Mouse (Mus musculus) limb, embryonic 12.5 days (tissue): ENCODE data around the gene Acsbg1. TPM values are rescaled to one million over a fixed set of nuclear protein-coding genes. Genes with fewer than 3 reads are reported as not detected.

Source experiments
- ATAC-seq: fragments of 200-750 bp; cut with Nextera tagmentation; 2 replicates; pipeline ENCODE4 v1.8.0; 2017; ENCODE audit warnings: low read depth, moderate TSS enrichment; ENCODE audit not compliant: insufficient number of reproducible peaks, insufficient read depth, low FRiP score, low TSS enrichment
- H3K27ac ChIP-seq: fragments of 300-500 bp; sonication (generic); 2 replicates; pipeline ENCODE4 v1.5.1; 2016; ENCODE audit warnings: mild to moderate bottlenecking, moderate library complexity
- H3K27me3 ChIP-seq: fragments of 300-500 bp; sonication (generic); 2 replicates; pipeline ENCODE4 v1.6.1; 2016; ENCODE audit warnings: mild to moderate bottlenecking, moderate library complexity
- H3K36me3 ChIP-seq: fragments of 300-500 bp; sonication (generic); 2 replicates; pipeline ENCODE4 v1.6.1; 2016; ENCODE audit warnings: mild to moderate bottlenecking, moderate library complexity
- H3K4me1 ChIP-seq: fragments of 300-500 bp; sonication (generic); replicated peaks from 2 replicates; pipeline ENCODE4 v1.6.1; 2016
- H3K4me2 ChIP-seq: fragments of 300-500 bp; sonication (generic); 2 replicates; pipeline ENCODE4 v1.6.1; 2016; ENCODE audit warnings: mild to moderate bottlenecking, moderate library complexity
- H3K4me3 ChIP-seq: fragments of 300-500 bp; sonication (generic); replicated peaks from 2 replicates; pipeline ENCODE4 v1.5.1; 2016; ENCODE audit warnings: mild to moderate bottlenecking
- H3K9ac ChIP-seq: fragments of 300-500 bp; sonication (generic); replicated peaks from 2 replicates; pipeline ENCODE4 v1.6.1; 2016; ENCODE audit warnings: mild to moderate bottlenecking, moderate library complexity
- H3K9me3 ChIP-seq: fragments of 300-500 bp; sonication (generic); 2 replicates; pipeline ENCODE4 v1.6.1; 2016; ENCODE audit warnings: mild to moderate bottlenecking, moderate library complexity
- WGBS: fragments of 180-500 bp; shearing (Covaris S2); methylation state at CpG from one replicate; pipeline ENCODE4 v1.1.7; 2016; 5-methylcytosine and 5-hydroxymethylcytosine counted together
- microRNA-seq: library from miRNA; unstranded; fragments of <30 nt; microRNA quantifications from one replicate; pipeline ENCODE4, GENCODE M21; 2017
- polyA plus RNA-seq: library from polyadenylated mRNA; unstranded; fragments of >200 nt; fragmentation: Nextera tagmentation; extraction: Ambion mirVana; gene quantifications from 2 replicates; pipeline ENCODE4 v1.2.1, GENCODE M21; 2016

The Acsbg1 gene
- polyA plus RNA-seq, 1 experiment from 2014 or later: 0.20 TPM

GRCm38 (mm10) chr9:54583712-54584111, 78.0 kb downstream of the Acsbg1 start:
- WGBS: 59% methylated on average over 1 of the region's 1 CpGs
- no peak overlapping the region for H3K4me3 ChIP-seq
- no peak overlapping the region for H3K9ac ChIP-seq
- no peaks in the 10 kb centered on the region for H3K9me3 ChIP-seq
- no peaks in the 10 kb centered on the region for H3K27me3 ChIP-seq
- no peak overlapping the region for H3K4me2 ChIP-seq
- H3K4me1 ChIP-seq: peaks cover 11% of the 10 kb centered on the region
- H3K36me3 ChIP-seq: peaks cover 4% of the 10 kb centered on the region; the same call in 1 of the 2 replicates
- H3K27ac ChIP-seq: no peak overlapping the region
- no peak for ATAC-seq

- no peaks in the 10 kb centered on the region for H3K36me3 ChIP-seq
- 61% methylated on average over 9 of the region's 9 CpGs for WGBS
- no peaks in the 10 kb centered on the region for H3K4me1 ChIP-seq
- no peak overlapping the region for H3K9ac ChIP-seq
- H3K4me2 ChIP-seq: no peak overlapping the region
- H3K9me3 ChIP-seq: no peaks in the 10 kb centered on the region
- no peak overlapping the region for H3K27ac ChIP-seq
- H3K27me3 ChIP-seq: no peaks in the 10 kb centered on the region
- H3K4me3 ChIP-seq: no peak overlapping the region
- no peak for ATAC-seq
These were observed 90.4 kb downstream of the Acsbg1 start for GRCm38 (mm10) chr9:54571130-54571839.

GRCm38 (mm10) chr9:54568732-54569131, 92.9 kb downstream of the Acsbg1 start:
- no peak overlapping the region for H3K27ac ChIP-seq
- ATAC-seq: no peak
- no peak overlapping the region for H3K9ac ChIP-seq
- H3K36me3 ChIP-seq: no peaks in the 10 kb centered on the region
- WGBS: 38% methylated on average over 2 of the region's 2 CpGs
- no peaks in the 10 kb centered on the region for H3K27me3 ChIP-seq
- H3K9me3 ChIP-seq: no peaks in the 10 kb centered on the region
- H3K4me1 ChIP-seq: no peaks in the 10 kb centered on the region
- no peak overlapping the region for H3K4me2 ChIP-seq
- no peak overlapping the region for H3K4me3 ChIP-seq

GRCm38 (mm10) chr9:54566958-54567357, 94.7 kb downstream of the Acsbg1 start:
- ATAC-seq: no peak
- Histone ChIP-seq H3K4me1 (no peaks in the 10 kb centered on the region), H3K4me2 (no peak overlapping the region), H3K36me3 (no peaks in the 10 kb centered on the region), H3K9ac (no peak overlapping the region), H3K9me3 (no peaks in the 10 kb centered on the region), H3K27me3 (no peaks in the 10 kb centered on the region), H3K27ac (0 out of 2 replicates have a peak overlapping the region, but pooled peaks have one; percentile 7), H3K4me3 (no peak overlapping the region)
- 48% methylated on average over 4 of the region's 4 CpGs for WGBS

GRCm38 (mm10) chr9:54560831-54561601, 100.7 kb downstream of the Acsbg1 start:
- H3K27ac ChIP-seq: no peak overlapping the region
- no peak overlapping the region for H3K4me3 ChIP-seq
- H3K27me3 ChIP-seq: peaks cover 11% of the 10 kb centered on the region; the same call in 1 of the 2 replicates
- WGBS: 85% methylated on average over 8 of the region's 8 CpGs
- H3K4me1 ChIP-seq: peaks cover 9% of the 10 kb centered on the region
- no peak overlapping the region for H3K9ac ChIP-seq
- no peak for ATAC-seq
- no peaks in the 10 kb centered on the region for H3K9me3 ChIP-seq
- H3K36me3 ChIP-seq: no peaks in the 10 kb centered on the region
- no peak overlapping the region for H3K4me2 ChIP-seq

GRCm38 (mm10) chr9:54559771-54560471, 101.7 kb downstream of the Acsbg1 start, which contains the start of gene Cib2:
Gene Cib2, minus strand, starts transcription at chr9:54560218.
- peak; percentile 92 for ATAC-seq
- Histone ChIP-seq H3K27me3 (peaks cover 11% of the 10 kb centered on the region; the same call in 1 of the 2 replicates), H3K9ac (peak within 1 kb of the TSS; percentile 60), H3K27ac (no peak within 1 kb of the TSS), H3K4me1 (peaks cover 9% of the 10 kb centered on the region), H3K4me3 (peak within 1 kb of the TSS; percentile 60), H3K4me2 (peak within 1 kb of the TSS; percentile 81), H3K9me3 (no peaks in the 10 kb centered on the region), H3K36me3 (no peaks in the 10 kb centered on the region)
- 2% methylated on average over 45 of the region's 54 CpGs for WGBS

- H3K4me3 ChIP-seq: no peak overlapping the region
- no peak overlapping the region for H3K9ac ChIP-seq
- H3K4me2 ChIP-seq: no peak overlapping the region
- ATAC-seq: no peak
- H3K27ac ChIP-seq: no peak overlapping the region
- H3K27me3 ChIP-seq: peaks cover 11% of the 10 kb centered on the region; the same call in 1 of the 2 replicates
- WGBS: 73% methylated on average over 8 of the region's 8 CpGs
- no peaks in the 10 kb centered on the region for H3K36me3 ChIP-seq
- no peaks in the 10 kb centered on the region for H3K9me3 ChIP-seq
- peaks cover 9% of the 10 kb centered on the region for H3K4me1 ChIP-seq
These were observed 102.9 kb downstream of the Acsbg1 start for GRCm38 (mm10) chr9:54558731-54559130.

GRCm38 (mm10) chr9:54555044-54555443, 106.6 kb downstream of the Acsbg1 start:
- Histone ChIP-seq H3K9me3 (no peaks in the 10 kb centered on the region), H3K4me2 (no peak overlapping the region), H3K9ac (no peak overlapping the region), H3K4me1 (peaks cover 6% of the 10 kb centered on the region), H3K36me3 (no peaks in the 10 kb centered on the region), H3K27ac (no peak overlapping the region), H3K4me3 (no peak overlapping the region), H3K27me3 (peaks cover 11% of the 10 kb centered on the region; the same call in 1 of the 2 replicates)
- ATAC-seq: no peak
- WGBS: 83% methylated on average over 2 of the region's 2 CpGs

Small RNAs within 50 kb of the gene (microRNA-seq; reads per million reads assigned to microRNA genes)
- gene Mir5710: not detected

Other genes starting within 250 kb of the Acsbg1 start
- 5.4 and 7.1 TPM in 2 replicates for gene Dmxl2, start 160.2 kb downstream of the Acsbg1 start, polyA plus RNA-seq
- gene Sh2d7, start 122.9 kb downstream of the Acsbg1 start, polyA plus RNA-seq: not detected in 2 replicates
- 22.3 and 23.0 TPM in 2 replicates for gene Cib2, start 101.7 kb downstream of the Acsbg1 start, polyA plus RNA-seq
- gene Idh3a, start 75.5 kb downstream of the Acsbg1 start, polyA plus RNA-seq: 98.0 and 104 TPM in 2 replicates
- 5.6 and 6.9 TPM in 2 replicates for gene Dnaja4, start 37.0 kb upstream of the Acsbg1 start, polyA plus RNA-seq
- 155 and 166 TPM in 2 replicates for gene Wdr61, start 72.6 kb upstream of the Acsbg1 start, polyA plus RNA-seq
- gene Crabp1, start 102.9 kb upstream of the Acsbg1 start, polyA plus RNA-seq: 302 and 358 TPM in 2 replicates
- 53.2 and 55.9 TPM in 2 replicates for gene Ireb2, start 201.9 kb upstream of the Acsbg1 start, polyA plus RNA-seq